Mouse (Mus musculus): ENCODE data around the gene Larp7. TPM values are rescaled to one million over a fixed set of nuclear protein-coding genes. Genes with fewer than 3 reads are reported as not detected.

The Larp7 gene
- total RNA-seq (2017), result 73.5 to 95.3 TPM (median 73.8 TPM) in 3 replicates

DNA sequence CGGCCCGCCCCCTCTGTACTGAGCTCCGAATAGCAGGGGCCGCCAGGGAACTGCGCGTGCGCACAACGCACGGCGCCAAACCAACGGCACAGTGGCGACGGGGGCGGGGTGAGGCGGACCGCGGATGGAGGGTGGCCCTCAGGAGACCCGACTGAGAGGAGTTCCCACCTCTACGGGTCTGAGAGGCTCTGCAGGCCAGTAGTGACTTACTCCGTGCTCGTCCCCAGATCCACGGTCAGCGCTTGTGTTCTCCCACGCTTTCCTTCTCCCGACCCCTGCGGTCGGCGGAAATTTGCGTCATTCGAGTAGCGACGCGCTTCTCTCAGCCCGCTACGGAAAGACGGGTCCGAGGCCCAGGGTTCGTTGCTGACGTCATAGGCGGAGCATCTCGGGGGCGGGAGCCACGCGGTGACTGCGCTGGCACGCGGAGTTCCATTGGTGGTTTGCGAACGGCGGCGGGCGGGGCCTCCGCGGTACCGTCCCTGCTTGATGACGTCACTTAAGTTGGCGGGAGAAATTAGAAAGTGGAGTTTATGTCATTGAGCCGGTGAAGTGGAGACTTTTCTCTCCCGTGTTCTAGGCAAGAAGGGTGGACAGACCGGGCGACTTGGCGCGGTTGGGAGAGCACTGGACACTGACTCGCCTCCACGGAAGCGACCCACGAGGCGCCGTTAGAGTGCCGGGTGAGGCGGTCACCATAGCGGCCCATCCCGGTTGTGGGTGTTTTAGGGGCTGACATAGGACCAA, at the start of gene Larp7, which contains the start of gene Zgrf1:
Larp7 (minus strand) TSS at position 377 of the 747 bp plus-strand sequence.
Zgrf1 (plus strand) TSS at position 517 of the 747 bp plus-strand sequence.
- peak; percentile 98 for ATAC-seq (replicated peaks; ENCODE audit: insufficient number of reproducible peaks, low FRiP score, low TSS enrichment, poor library complexity, severe bottlenecking)

- ATAC-seq (replicated peaks; ENCODE audit: insufficient number of reproducible peaks, low FRiP score, low TSS enrichment, poor library complexity, severe bottlenecking), result no peak
Measured at GRCm38 (mm10) chr3:127597136-127597535, 44.0 kb upstream of the Larp7 start.

DNA sequence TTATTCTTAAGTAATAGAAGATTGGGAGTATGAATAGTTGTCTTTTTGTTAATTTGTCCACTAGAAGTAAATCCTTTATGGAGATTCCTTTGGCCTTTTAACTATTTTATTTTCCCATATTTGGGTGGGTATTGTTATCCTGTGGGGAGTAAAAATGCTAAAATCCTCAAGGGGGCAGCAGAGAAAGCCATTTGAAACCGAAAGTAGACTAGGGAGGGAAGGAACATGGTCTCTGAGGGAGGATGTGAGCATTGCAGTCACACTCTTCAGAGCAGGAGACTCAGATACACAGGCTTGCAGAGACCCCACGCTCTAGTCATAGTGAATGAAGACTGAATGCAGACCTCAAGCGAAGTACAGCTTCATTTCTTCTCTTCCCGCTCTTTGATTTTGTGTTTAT, 19.4 kb upstream of the Larp7 start:
- ATAC-seq (replicated peaks; ENCODE audit: insufficient number of reproducible peaks, low FRiP score, low TSS enrichment, poor library complexity, severe bottlenecking), result peak; percentile 91

DNA sequence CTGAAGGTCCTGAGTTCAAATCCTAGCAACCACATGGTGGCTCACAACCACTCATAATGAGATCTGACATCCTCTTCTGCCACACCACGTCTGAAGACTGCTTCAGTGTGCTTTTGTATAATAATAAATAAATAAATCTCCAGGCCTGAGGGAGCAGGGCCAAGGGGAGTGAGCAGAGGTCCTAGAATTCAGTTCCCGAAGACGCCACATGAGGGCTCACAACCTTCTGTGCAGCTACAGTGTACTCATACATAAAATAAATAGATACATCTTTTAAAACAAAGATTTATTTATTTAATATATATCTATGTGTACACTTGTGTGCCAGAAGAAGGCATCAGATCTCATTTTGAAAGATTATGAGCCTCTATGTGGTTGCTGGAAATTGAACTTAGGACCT, 12.0 kb upstream of the Larp7 start:
- no peak for ATAC-seq (replicated peaks; ENCODE audit: insufficient number of reproducible peaks, low FRiP score, low TSS enrichment, poor library complexity, severe bottlenecking)

DNA sequence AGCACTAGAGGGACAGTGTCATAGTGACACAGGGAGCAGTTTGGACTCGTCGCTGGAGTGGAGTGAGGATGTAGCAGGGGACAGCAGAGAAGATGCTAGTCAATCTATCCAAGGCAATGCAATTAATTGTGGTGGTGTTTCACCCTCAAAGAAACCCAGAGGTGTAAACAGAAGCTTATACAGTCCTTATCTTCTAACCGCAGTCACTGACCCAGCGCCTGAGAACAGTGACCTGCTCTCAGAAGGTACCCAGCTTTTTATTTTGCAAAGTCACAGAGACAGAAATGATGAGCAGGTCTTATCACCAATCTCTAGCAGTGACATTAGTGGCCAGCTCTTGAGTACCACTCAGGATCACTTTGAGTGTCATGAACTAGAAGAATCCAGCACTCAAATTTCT, 9.8 kb upstream of the Larp7 start:
- ATAC-seq (replicated peaks; ENCODE audit: insufficient number of reproducible peaks, low FRiP score, low TSS enrichment, poor library complexity, severe bottlenecking), result no peak

DNA sequence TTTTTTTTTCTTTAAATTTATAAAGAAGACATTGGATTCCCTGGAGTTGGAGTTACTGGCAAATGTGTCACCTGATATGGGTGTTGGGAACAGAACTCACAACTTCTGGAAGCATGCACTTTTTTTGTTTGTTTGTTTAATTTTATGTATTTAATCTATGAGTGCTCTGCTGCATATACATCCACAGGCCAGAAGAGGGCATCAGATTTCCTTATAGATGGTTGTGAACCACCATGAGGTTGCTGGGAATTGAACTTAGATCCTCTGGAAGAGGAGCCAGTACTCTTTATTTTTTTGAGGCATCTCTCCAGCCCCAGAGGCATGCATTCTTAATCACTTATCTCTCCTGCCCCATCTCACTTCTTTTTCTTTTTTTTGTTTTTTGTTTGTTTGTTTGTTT, 5.1 kb upstream of the Larp7 start:
- ATAC-seq (replicated peaks; ENCODE audit: insufficient number of reproducible peaks, low FRiP score, low TSS enrichment, poor library complexity, severe bottlenecking), result no peak

- ATAC-seq (replicated peaks; ENCODE audit: insufficient number of reproducible peaks, low FRiP score, low TSS enrichment, poor library complexity, severe bottlenecking), result no peak
Measured at GRCm38 (mm10) chr3:127554723-127555122, 1.6 kb upstream of the Larp7 start.

- no peak for ATAC-seq (replicated peaks; ENCODE audit: insufficient number of reproducible peaks, low FRiP score, low TSS enrichment, poor library complexity, severe bottlenecking)
Measured at GRCm38 (mm10) chr3:127553720-127554043, 533 bp upstream of the Larp7 start.

DNA sequence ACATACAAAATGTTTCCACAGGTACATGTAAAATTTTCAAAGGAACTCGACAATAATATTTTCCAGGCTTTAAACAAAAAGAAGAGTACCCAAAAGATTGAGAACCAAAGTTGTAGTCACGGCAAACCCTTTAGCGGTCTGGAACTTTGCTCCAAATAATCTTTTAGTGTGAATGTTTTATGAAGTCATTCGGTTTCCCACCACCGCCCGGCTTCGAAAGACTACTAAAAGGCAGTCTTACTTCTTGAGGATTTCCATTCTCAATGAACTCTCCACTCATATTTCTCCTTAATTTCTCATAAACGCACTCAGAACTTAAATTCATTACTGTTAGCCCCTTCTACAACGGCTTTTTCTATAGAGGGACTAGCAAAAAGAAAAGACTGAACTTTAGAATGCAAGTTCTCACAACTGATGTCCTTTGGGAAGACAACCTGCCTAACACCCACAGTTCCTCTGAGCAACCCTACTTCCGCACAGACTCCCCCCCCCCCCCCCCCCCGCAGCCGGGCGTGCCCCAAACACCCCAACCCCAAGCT, 646 bp downstream of the Larp7 start:
- no peak for ATAC-seq (replicated peaks; ENCODE audit: insufficient number of reproducible peaks, low FRiP score, low TSS enrichment, poor library complexity, severe bottlenecking)

DNA sequence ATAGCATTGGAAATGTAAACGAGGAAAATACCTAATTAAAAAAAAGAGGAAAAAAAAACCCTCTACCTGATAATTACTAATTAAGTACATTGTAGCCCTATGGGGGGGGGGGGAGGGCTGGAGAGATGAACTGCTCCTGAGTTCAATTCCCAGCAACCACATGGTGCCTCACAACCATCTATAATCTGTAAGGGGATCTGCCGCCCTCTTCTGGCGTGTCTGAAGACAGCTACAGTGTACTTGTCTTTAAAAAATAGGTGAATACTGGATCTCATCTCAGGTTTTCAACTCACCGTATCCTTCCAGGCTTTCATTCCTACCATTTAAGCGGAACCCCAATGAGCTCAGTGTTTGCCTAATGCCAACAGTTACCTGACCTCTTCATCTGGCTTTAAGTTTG, 5.3 kb downstream of the Larp7 start:
- ATAC-seq (replicated peaks; ENCODE audit: insufficient number of reproducible peaks, low FRiP score, low TSS enrichment, poor library complexity, severe bottlenecking), result no peak

GRCm38 (mm10) chr3:127544610-127545121, 8.5 kb downstream of the Larp7 start:
- ATAC-seq (replicated peaks; ENCODE audit: insufficient number of reproducible peaks, low FRiP score, low TSS enrichment, poor library complexity, severe bottlenecking), result no peak

DNA sequence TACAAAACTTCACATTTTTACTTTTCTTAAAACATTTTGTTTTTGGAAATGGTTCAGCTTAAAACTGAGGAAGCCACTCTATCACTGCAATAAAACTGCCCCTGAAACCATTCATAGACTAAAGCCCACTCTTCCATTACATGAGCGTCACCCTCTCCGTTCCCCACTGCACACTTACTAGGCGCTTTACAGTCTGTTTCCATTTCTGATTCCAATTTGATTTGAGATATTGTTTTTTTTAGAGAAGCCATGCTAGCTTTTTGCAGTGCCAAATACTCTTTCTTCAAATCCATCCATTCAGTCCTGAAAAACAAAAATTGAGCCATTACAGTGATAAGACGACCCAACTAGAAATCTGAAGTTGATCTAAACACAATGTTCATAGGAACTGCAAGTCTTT, 9.2 kb downstream of the Larp7 start:
- no peak for ATAC-seq (replicated peaks; ENCODE audit: insufficient number of reproducible peaks, low FRiP score, low TSS enrichment, poor library complexity, severe bottlenecking)

DNA sequence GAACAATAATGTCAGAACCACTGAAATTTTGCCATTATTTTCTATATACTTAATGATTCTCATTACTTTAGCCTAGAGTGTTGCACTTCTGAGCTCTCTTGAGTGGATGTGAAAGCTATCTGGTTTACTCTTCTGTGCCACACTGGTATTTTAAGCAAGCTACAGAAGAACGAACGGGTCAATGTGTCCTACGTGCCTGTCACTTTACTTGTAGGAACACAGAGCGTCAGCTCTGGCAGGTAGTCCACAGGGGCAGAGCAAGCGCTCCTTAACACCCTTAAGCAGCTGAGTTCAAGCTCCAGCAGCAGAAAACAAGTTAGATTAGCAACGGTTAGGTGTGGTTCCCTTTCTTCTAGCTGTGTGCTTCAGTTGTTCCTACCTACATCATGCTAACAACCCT, 14.0 kb downstream of the Larp7 start:
- no peak for ATAC-seq (replicated peaks; ENCODE audit: insufficient number of reproducible peaks, low FRiP score, low TSS enrichment, poor library complexity, severe bottlenecking)

- no peak for ATAC-seq (replicated peaks; ENCODE audit: insufficient number of reproducible peaks, low FRiP score, low TSS enrichment, poor library complexity, severe bottlenecking)
Measured at GRCm38 (mm10) chr3:127530293-127530692, 22.9 kb downstream of the Larp7 start.

- no peak for ATAC-seq (replicated peaks; ENCODE audit: insufficient number of reproducible peaks, low FRiP score, low TSS enrichment, poor library complexity, severe bottlenecking)
Measured at GRCm38 (mm10) chr3:127529824-127530223, 23.3 kb downstream of the Larp7 start.

DNA sequence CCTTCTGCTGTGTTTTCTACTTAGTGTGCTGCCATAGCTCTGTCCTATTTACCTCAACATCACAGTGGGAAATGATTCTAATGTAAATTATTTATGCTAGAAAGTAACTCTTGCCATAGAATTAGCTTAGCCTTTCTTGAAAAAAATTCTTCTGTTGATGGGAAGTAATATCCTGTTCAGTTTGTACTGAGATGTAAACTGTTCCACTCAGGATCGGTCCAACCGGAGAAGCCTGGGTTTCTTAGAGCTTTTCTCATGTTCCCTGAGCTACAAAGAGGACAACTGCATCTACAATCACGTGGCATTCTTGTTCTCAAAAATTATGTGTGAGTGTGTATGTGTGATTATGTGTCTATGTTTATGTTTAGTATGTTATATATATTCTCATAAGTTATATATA, 23.9 kb downstream of the Larp7 start:
- ATAC-seq (replicated peaks; ENCODE audit: insufficient number of reproducible peaks, low FRiP score, low TSS enrichment, poor library complexity, severe bottlenecking), result no peak

GRCm38 (mm10) chr3:127527465-127528034, 25.6 kb downstream of the Larp7 start:
- 0 out of 2 replicates have a peak, but pooled peaks have one; percentile 13 for ATAC-seq (replicated peaks; ENCODE audit: insufficient number of reproducible peaks, low FRiP score, low TSS enrichment, poor library complexity, severe bottlenecking)

DNA sequence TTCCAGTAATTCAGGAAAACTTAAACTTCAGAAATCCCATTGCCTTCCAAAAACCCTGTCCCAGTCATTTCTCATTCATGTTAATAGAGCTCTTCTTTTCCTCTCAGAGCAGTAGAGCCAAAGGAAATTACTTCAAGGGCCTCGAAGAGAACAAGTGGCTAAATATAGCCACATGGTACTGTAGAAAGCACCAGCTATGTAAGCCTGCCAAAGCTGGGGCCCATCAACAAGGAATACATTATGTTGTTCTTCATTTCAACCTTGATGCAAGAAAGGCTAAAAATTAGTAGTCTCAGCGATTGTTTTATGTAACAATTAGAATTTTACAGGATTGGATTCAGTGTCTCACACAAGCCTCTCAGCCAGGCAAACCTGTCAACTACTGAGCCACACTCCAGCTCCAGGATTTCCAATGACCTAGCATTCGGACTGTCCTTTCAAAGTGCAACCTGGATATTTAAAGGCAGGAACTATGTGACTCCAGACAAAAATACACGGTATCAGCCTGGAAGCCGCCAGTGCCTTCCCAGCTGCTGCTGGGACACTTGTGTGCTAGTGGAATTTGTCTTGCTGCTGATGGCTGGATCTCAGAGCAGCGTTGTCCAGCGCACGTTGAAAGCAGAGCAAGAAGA, 27.8 kb downstream of the Larp7 start:
- ATAC-seq (replicated peaks; ENCODE audit: insufficient number of reproducible peaks, low FRiP score, low TSS enrichment, poor library complexity, severe bottlenecking), result no peak

- ATAC-seq (replicated peaks; ENCODE audit: insufficient number of reproducible peaks, low FRiP score, low TSS enrichment, poor library complexity, severe bottlenecking), result no peak
Measured at GRCm38 (mm10) chr3:127521156-127521555, 32.0 kb downstream of the Larp7 start.

GRCm38 (mm10) chr3:127520300-127520699, 32.8 kb downstream of the Larp7 start:
- ATAC-seq (replicated peaks; ENCODE audit: insufficient number of reproducible peaks, low FRiP score, low TSS enrichment, poor library complexity, severe bottlenecking), result no peak

All from monocyte, adult 5-6 weeks (primary cell).